Mouse (Mus musculus): Measurements from ENCODE around the gene Smyd3. TPM values are rescaled to one million over a fixed set of nuclear protein-coding genes. Genes with fewer than 3 reads are reported as not detected.
A peak's percentile ranks its signal among the peaks of the same experiment; 100 is the strongest.

Smyd3 gene
- polyA plus RNA-seq, 1 experiment from 2014 or later = 30.6 TPM

- no peak for ATAC-seq
Measured at GRCm38 (mm10) chr1:178972055-178972454, 545.8 kb downstream of the Smyd3 start.

GRCm38 (mm10) chr1:178961661-178962060, 556.2 kb downstream of the Smyd3 start:
- Histone ChIP-seq H3K4me2 (ENCODE audit: low read length) (no peak overlapping the region), H3K4me3 (ENCODE audit: low read depth, low read length) (no peak overlapping the region), H3K9me3 (replicated peaks; ENCODE audit: control insufficient read depth, low read length, poor library complexity, severe bottlenecking) (no peaks in the 10 kb centered on the region), H3K9ac (ENCODE audit: low read depth, low read length) (no peak overlapping the region), H3K4me1 (ENCODE audit: control insufficient read depth, insufficient read depth, low read length) (peaks cover 7% of the 10 kb centered on the region; the same call in 1 of the 2 replicates), H3K27ac (ENCODE audit: low read length) (no peak overlapping the region), H3K36me3 (ENCODE audit: control insufficient read depth, insufficient read depth, low read length) (no peaks in the 10 kb centered on the region), H3K27me3 (ENCODE audit: control insufficient read depth, insufficient read depth, low read depth, low read length) (no peaks in the 10 kb centered on the region)
- ATAC-seq = no peak
- WGBS = 76% methylated on average over 9 of the region's 9 CpGs

More at GRCm38 (mm10) chr1:178972055-178972454, 545.8 kb downstream of the Smyd3 start:
- Histone ChIP-seq H3K9ac (ENCODE audit: low read depth, low read length) (no peak overlapping the region), H3K9me3 (replicated peaks; ENCODE audit: control insufficient read depth, low read length, poor library complexity, severe bottlenecking) (no peaks in the 10 kb centered on the region), H3K4me1 (ENCODE audit: control insufficient read depth, insufficient read depth, low read length) (no peaks in the 10 kb centered on the region; the same call in 1 of the 2 replicates), H3K27ac (ENCODE audit: low read length) (no peak overlapping the region), H3K4me2 (ENCODE audit: low read length) (no peak overlapping the region), H3K27me3 (ENCODE audit: control insufficient read depth, insufficient read depth, low read depth, low read length) (no peaks in the 10 kb centered on the region), H3K4me3 (ENCODE audit: low read depth, low read length) (no peak overlapping the region), H3K36me3 (ENCODE audit: control insufficient read depth, insufficient read depth, low read length) (no peaks in the 10 kb centered on the region)
- 89% methylated on average over 10 of the region's 10 CpGs for WGBS

DNA sequence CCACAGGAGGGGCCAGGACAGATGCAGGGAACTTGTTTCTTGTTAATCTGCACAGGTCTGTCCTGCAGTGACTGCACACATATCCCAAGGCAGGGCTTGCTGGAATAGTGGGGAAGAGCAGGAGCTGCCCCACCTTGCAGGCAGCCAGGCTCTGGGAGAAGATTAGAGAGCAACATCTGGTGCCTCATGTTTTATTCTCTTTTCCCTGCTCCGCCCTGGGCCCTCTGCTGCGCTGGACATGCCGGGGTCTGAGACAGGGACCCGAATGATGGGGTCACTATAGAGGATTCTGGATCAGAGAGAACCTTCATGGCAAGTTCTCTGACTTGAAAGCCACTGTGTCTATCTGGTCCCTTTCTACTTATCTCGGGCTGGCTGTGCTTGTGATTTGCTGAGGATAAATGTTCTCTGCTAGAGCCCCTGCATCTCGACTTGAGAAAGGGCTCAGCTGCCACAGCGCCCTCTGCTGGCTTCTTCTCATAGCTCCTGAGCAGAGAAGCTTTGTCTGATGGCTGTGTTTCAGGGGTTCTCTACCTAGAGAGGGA, 557.8 kb downstream of the Smyd3 start:
- peak overlapping the region; percentile 22; the same call in 1 of the 2 replicates for H3K27ac ChIP-seq (ENCODE audit: low read length)
- H3K4me3 ChIP-seq (ENCODE audit: low read depth, low read length) = no peak overlapping the region
- H3K27me3 ChIP-seq (ENCODE audit: control insufficient read depth, insufficient read depth, low read depth, low read length) = no peaks in the 10 kb centered on the region
- peaks cover 7% of the 10 kb centered on the region; the same call in 1 of the 2 replicates for H3K4me1 ChIP-seq (ENCODE audit: control insufficient read depth, insufficient read depth, low read length)
- WGBS = 27% methylated on average over 7 of the region's 7 CpGs
- H3K9me3 ChIP-seq (replicated peaks; ENCODE audit: control insufficient read depth, low read length, poor library complexity, severe bottlenecking) = no peaks in the 10 kb centered on the region
- no peak overlapping the region for H3K4me2 ChIP-seq (ENCODE audit: low read length)
- H3K36me3 ChIP-seq (ENCODE audit: control insufficient read depth, insufficient read depth, low read length) = no peaks in the 10 kb centered on the region
- peak; percentile 80 for ATAC-seq
- 0 out of 2 replicates have a peak overlapping the region, but pooled peaks have one; percentile 25 for H3K9ac ChIP-seq (ENCODE audit: low read depth, low read length)

DNA sequence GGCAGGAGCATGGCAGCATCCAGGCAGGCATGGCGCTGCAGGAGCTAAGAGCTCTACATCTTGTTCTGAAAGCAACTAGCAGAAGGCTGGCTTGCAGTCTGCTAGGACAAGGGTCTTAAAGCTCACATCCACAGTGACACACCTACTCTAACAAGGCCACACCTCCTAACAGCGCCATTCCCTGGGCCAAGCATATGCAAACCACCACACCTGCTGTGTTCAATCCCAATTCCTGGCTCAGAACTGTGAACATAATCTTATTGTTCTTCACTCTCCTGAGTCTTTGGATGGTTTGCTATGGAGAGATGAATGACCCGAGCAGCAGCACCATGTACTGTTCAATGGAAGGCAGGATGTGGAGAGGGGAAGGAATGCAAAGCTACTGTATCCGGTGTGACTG, 559.2 kb downstream of the Smyd3 start:
- Histone ChIP-seq H3K4me2 (ENCODE audit: low read length) (no peak overlapping the region), H3K9me3 (replicated peaks; ENCODE audit: control insufficient read depth, low read length, poor library complexity, severe bottlenecking) (no peaks in the 10 kb centered on the region), H3K27ac (ENCODE audit: low read length) (no peak overlapping the region), H3K4me3 (ENCODE audit: low read depth, low read length) (no peak overlapping the region), H3K9ac (ENCODE audit: low read depth, low read length) (no peak overlapping the region), H3K27me3 (ENCODE audit: control insufficient read depth, insufficient read depth, low read depth, low read length) (no peaks in the 10 kb centered on the region), H3K4me1 (ENCODE audit: control insufficient read depth, insufficient read depth, low read length) (peaks cover 7% of the 10 kb centered on the region; the same call in 1 of the 2 replicates), H3K36me3 (ENCODE audit: control insufficient read depth, insufficient read depth, low read length) (no peaks in the 10 kb centered on the region)
- 90% methylated on average over 4 of the region's 4 CpGs for WGBS
- no peak for ATAC-seq

- 54% methylated on average over 12 of the region's 12 CpGs for WGBS
- Histone ChIP-seq H3K9ac (ENCODE audit: low read depth, low read length) (no peak overlapping the region), H3K4me3 (ENCODE audit: low read depth, low read length) (no peak overlapping the region), H3K9me3 (replicated peaks; ENCODE audit: control insufficient read depth, low read length, poor library complexity, severe bottlenecking) (no peaks in the 10 kb centered on the region), H3K27me3 (ENCODE audit: control insufficient read depth, insufficient read depth, low read depth, low read length) (no peaks in the 10 kb centered on the region), H3K36me3 (ENCODE audit: control insufficient read depth, insufficient read depth, low read length) (no peaks in the 10 kb centered on the region), H3K27ac (ENCODE audit: low read length) (no peak overlapping the region), H3K4me1 (ENCODE audit: control insufficient read depth, insufficient read depth, low read length) (no peaks in the 10 kb centered on the region; the same call in 1 of the 2 replicates), H3K4me2 (ENCODE audit: low read length) (no peak overlapping the region)
- no peak for ATAC-seq
Measured at GRCm38 (mm10) chr1:178952910-178953309, 564.9 kb downstream of the Smyd3 start.

GRCm38 (mm10) chr1:178942251-178942963, 575.4 kb downstream of the Smyd3 start:
- WGBS = 19% methylated on average over 7 of the region's 7 CpGs
- H3K4me3 ChIP-seq (ENCODE audit: low read depth, low read length) = no peak overlapping the region
- no peak overlapping the region for H3K27ac ChIP-seq (ENCODE audit: low read length)
- H3K27me3 ChIP-seq (ENCODE audit: control insufficient read depth, insufficient read depth, low read depth, low read length) = no peaks in the 10 kb centered on the region
- no peaks in the 10 kb centered on the region for H3K36me3 ChIP-seq (ENCODE audit: control insufficient read depth, insufficient read depth, low read length)
- ATAC-seq = peak; percentile 68
- H3K9me3 ChIP-seq (replicated peaks; ENCODE audit: control insufficient read depth, low read length, poor library complexity, severe bottlenecking) = no peaks in the 10 kb centered on the region
- peaks cover 10% of the 10 kb centered on the region; the same call in 1 of the 2 replicates for H3K4me1 ChIP-seq (ENCODE audit: control insufficient read depth, insufficient read depth, low read length)
- H3K4me2 ChIP-seq (ENCODE audit: low read length) = no peak overlapping the region
- no peak overlapping the region for H3K9ac ChIP-seq (ENCODE audit: low read depth, low read length)

DNA sequence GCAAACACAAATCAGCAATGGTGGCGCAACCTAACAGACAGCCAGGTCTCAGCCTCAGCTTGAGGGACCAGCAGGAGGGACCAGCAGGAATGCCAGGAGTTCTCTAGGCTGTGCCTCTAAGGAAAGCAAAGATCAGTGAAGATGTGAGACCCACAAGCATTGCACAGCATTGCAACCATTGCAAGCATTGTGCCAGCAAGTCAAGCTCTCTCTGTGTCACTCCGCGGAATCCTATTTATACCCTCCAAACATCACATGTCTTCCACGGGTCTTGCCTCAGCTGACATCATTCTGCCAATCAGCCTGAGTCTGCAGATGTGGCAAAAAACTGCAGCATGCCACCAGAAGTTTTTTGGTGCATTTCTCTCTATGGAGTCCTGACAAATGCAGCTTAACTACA, 577.5 kb downstream of the Smyd3 start:
- H3K4me2 ChIP-seq (ENCODE audit: low read length) = no peak overlapping the region
- H3K9ac ChIP-seq (ENCODE audit: low read depth, low read length) = no peak overlapping the region
- no peaks in the 10 kb centered on the region for H3K9me3 ChIP-seq (replicated peaks; ENCODE audit: control insufficient read depth, low read length, poor library complexity, severe bottlenecking)
- H3K36me3 ChIP-seq (ENCODE audit: control insufficient read depth, insufficient read depth, low read length) = no peaks in the 10 kb centered on the region
- no peak overlapping the region for H3K4me3 ChIP-seq (ENCODE audit: low read depth, low read length)
- ATAC-seq = no peak
- H3K27ac ChIP-seq (ENCODE audit: low read length) = no peak overlapping the region
- peaks cover 10% of the 10 kb centered on the region; the same call in 1 of the 2 replicates for H3K4me1 ChIP-seq (ENCODE audit: control insufficient read depth, insufficient read depth, low read length)
- 87% methylated on average over 4 of the region's 4 CpGs for WGBS
- H3K27me3 ChIP-seq (ENCODE audit: control insufficient read depth, insufficient read depth, low read depth, low read length) = no peaks in the 10 kb centered on the region

DNA sequence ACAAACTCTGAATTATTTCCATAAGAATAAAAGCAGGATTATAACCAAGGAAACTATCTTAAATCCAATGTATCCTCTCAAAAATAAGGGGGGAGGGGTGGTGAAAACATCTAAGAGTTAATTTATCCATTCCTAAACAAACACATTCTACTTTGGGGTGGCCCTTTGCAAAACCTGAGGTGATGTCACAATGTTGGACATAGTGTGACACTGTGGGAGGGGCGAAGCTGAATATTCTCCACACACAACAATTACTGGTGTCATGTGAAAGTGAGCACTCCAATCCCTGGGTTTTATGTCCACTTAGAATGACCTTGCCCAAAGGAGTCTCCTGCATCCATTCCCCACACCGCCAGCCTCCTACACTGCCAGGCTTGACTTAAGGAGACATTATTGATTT, 580.9 kb downstream of the Smyd3 start:
- Histone ChIP-seq H3K36me3 (ENCODE audit: control insufficient read depth, insufficient read depth, low read length) (peaks cover 9% of the 10 kb centered on the region), H3K9me3 (replicated peaks; ENCODE audit: control insufficient read depth, low read length, poor library complexity, severe bottlenecking) (no peaks in the 10 kb centered on the region), H3K9ac (ENCODE audit: low read depth, low read length) (no peak overlapping the region), H3K27me3 (ENCODE audit: control insufficient read depth, insufficient read depth, low read depth, low read length) (no peaks in the 10 kb centered on the region), H3K4me1 (ENCODE audit: control insufficient read depth, insufficient read depth, low read length) (0 out of 2 replicates have a peak, but pooled peaks cover 3% of the 10 kb centered on the region), H3K4me3 (ENCODE audit: low read depth, low read length) (no peak overlapping the region), H3K4me2 (ENCODE audit: low read length) (no peak overlapping the region), H3K27ac (ENCODE audit: low read length) (no peak overlapping the region)
- 88% methylated on average over 2 of the region's 2 CpGs for WGBS
- no peak for ATAC-seq

DNA sequence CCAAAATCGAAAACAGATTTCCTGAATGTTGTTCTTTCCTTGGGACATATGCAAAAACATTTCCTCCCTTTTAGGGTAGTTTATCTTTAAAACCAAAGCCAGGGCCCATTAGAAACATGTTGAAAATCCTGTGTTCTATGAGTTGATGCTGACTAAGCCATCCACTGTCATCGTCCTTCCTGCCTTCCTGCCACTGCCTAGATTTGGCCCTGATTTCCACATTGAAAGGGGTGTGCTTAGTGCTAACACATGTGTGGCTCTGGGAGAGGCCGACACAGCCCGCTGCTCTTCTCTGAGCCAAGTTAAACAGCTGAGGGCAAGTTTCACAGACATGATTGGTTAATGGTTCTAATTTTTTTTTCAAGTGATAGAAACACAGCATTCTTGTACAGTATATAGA, 581.4 kb downstream of the Smyd3 start:
- WGBS = 69% methylated on average over 4 of the region's 4 CpGs
- ATAC-seq = no peak
- Histone ChIP-seq H3K9me3 (replicated peaks; ENCODE audit: control insufficient read depth, low read length, poor library complexity, severe bottlenecking) (no peaks in the 10 kb centered on the region), H3K9ac (ENCODE audit: low read depth, low read length) (no peak overlapping the region), H3K36me3 (ENCODE audit: control insufficient read depth, insufficient read depth, low read length) (peaks cover 10% of the 10 kb centered on the region), H3K27me3 (ENCODE audit: control insufficient read depth, insufficient read depth, low read depth, low read length) (no peaks in the 10 kb centered on the region), H3K4me3 (ENCODE audit: low read depth, low read length) (no peak overlapping the region), H3K27ac (ENCODE audit: low read length) (no peak overlapping the region), H3K4me2 (ENCODE audit: low read length) (no peak overlapping the region), H3K4me1 (ENCODE audit: control insufficient read depth, insufficient read depth, low read length) (no peaks in the 10 kb centered on the region)

Data from midbrain, embryonic 16.5 days (tissue).